Mouse (Mus musculus): ENCODE results near the gene Eif4g1.

The Eif4g1 gene

GRCm38 (mm10) chr16:20672965-20673705 lies 5.0 kb downstream of the Eif4g1 start:
- DNase-seq = peak; percentile 36 to 38

DNA sequence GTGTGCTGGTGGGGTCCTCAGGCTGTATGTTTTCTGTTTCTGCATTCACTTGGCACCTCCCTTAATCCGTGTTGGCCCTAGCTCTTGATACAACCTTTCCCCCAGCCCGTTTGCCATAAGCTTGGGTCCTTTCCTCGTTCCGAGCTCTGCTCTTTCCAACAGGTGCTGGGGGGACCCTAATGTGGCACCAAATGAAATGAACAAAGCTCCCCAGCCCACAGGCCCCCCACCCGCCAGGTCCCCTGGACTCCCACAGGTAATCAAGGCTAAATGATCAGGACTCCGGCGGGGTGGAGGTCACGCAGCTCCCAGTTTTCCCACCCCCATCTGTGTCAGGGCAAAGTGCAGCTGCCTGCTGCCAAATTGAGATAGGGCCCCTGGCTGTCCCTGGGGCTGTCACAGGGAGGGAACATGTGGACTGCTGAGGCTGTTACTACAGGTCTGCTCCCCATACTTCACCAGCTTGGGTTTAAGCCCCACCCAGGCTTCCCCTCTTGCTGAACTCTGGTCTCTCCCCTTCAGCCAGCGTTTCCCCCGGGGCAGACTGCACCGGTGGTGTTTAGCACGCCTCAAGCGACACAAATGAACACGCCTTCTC lies 5.7 kb downstream of the Eif4g1 start:
- peak in 1 of 2 experiments; percentile 23 for DNase-seq

GRCm38 (mm10) chr16:20675213-20675612 lies 7.1 kb downstream of the Eif4g1 start:
- DNase-seq = no peak

DNA sequence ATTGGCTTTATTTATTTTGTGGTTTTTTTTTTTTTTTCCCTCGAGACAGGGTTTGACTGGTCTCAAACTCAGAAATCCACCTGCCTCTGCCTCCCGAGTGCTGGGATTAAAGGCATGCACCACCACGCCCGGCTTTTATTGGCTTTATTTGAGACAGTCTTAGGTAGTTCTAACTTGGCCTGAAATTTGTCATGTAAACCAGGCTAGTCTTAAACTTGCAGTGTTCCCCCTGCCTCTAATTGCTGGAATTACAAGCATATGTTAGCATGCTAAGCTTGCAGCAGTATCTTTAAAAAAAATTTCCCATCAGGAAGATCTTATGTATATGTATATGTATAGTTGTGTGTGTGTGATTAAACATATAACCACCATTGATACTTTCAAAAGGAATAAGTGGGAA lies 8.6 kb downstream of the Eif4g1 start:
- DNase-seq = no peak

DNA sequence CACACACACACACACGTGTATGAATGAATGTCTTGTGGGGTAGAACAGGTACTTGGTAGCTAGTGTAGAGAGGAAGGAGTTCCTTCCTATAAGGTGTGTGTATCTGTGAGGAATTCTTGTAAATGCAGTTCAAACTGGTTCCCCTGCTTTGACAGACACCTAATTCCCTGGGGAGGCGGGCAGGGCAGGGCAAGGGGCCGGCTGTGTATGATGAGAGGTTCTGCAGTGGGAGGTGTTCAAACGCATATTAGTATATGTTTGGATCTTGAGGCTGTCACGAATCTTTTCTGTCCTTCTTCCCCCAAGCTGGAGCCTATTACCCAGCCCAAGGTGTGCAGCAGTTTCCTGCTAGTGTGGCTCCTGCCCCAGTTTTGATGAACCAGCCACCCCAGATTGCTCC lies 9.3 kb downstream of the Eif4g1 start:
- DNase-seq = no peak

GRCm38 (mm10) chr16:20677974-20678675 lies 10.0 kb downstream of the Eif4g1 start:
- DNase-seq = no peak

- DNase-seq = no peak
Measured at GRCm38 (mm10) chr16:20690774-20691173, 22.7 kb downstream of the Eif4g1 start.

- DNase-seq = no peak
Measured at GRCm38 (mm10) chr16:20691617-20692016, 23.5 kb downstream of the Eif4g1 start.

DNA sequence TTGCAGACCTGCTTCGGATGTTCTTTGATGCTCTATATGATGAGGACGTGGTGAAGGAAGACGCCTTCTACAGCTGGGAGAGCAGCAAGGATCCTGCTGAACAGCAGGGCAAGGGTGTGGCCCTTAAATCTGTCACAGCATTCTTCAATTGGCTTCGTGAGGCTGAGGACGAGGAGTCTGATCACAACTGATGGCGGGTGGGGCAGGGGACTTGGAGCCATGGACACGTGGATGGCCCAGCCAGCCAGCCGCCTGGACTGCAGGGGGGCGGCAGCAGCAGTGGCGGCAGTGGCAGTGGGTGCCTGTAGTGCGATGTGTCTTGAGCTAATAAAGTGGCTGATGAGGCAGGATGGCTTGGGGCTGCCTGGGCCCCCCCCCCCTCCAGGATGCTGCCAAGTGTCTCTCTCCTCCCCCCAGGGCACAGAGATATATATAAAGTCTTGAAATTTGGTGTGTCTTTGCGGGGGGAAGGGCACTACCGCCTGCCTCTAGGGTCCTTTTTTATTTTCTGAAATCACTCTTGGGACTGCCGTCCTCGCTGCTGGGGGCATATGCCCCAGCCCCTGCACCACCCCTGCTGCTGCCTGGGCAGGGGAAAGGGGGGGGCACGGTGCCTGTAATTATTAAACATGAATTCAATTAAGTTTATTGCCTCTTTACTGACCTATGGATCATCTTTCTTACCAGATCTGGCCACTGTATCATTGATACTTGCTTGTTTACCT lies 24.3 kb downstream of the Eif4g1 start:
- DNase-seq = no peak

- peak; percentile 72 to 74 for DNase-seq
Measured at GRCm38 (mm10) chr16:20693111-20693701, 25.1 kb downstream of the Eif4g1 start, which contains the start of gene Fam131a. Fam131a (plus strand) TSS chr16:20693241.

DNA sequence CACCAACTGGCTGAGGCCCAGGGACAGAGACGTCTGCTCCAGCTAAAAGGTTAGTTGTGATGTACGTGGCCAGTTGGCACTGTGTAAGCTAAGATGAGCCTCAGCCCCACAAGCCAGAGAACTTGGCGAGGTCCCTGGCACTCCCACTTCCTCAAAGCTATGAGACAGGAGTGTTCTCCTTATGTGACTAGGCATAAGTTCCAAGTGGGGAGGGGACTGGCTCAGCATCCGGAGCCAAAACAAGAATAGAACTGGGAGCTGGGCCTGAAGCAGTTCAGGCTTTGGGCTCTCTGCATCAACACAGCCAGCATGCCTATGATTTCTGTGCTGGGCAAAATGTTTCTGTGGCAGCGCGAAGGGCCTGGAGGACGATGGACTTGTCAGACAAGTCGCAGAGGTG lies 26.7 kb downstream of the Eif4g1 start:
- no peak for DNase-seq

GRCm38 (mm10) chr16:20695622-20696323 lies 27.7 kb downstream of the Eif4g1 start:
- no peak for DNase-seq

DNA sequence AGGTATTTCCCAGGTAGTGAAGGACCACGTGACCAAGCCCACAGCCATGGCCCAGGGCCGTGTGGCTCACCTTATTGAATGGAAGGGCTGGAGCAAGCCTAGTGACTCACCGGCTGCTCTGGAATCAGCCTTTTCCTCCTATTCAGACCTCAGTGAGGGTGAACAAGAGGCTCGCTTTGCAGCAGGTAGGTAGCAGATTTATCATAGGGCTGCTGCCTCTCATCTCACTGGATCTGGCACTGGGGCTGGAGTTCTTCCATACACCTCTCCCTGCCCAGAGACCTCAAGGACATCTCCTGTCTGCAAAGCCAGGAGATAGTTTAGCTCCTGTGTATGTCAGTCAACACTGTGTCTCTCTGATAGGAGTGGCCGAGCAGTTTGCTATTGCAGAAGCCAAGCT lies 31.2 kb downstream of the Eif4g1 start:
- DNase-seq = no peak

- no peak for DNase-seq
Measured at GRCm38 (mm10) chr16:20700036-20700435, 31.9 kb downstream of the Eif4g1 start.

GRCm38 (mm10) chr16:20701316-20701715 lies 33.2 kb downstream of the Eif4g1 start:
- no peak for DNase-seq

DNA sequence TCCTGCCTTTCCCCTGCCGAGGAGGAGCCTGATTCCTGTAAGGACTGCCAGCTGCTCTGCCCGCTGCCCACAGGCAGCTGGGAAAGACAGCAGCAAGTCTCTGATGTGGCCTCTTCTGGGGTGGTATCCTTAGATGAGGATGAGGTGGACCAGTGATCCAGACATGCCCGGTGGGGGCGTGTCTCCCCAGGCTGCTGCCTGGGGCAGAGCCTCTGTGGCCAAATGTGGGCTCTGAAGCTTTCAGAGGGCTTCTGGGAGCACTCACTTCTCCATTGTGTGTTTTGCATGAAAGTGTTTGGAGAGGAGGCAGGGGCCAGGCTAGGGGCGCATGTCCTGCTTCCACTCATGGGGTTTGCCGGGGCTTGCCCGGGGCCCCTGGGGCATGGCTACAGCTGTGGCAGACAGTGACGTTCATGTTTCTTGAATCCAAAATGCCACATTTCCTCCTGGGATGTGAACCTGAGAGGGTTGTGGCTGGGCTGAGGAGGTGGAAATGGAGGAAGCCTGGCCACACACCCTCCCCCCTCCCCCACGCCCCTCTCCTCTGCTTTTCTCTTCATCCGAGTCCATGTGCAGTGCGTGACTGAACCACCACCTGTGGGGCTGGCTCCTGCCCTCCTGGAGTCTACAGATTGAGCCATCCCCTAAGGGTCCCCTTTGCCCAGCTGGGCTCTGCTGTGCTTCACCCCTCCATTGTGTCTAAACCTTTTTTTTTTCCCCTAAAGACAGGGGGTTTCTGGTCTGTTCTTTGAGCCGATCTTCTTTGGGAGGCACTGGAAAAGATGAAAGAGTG lies 33.8 kb downstream of the Eif4g1 start:
- DNase-seq = no peak

DNA sequence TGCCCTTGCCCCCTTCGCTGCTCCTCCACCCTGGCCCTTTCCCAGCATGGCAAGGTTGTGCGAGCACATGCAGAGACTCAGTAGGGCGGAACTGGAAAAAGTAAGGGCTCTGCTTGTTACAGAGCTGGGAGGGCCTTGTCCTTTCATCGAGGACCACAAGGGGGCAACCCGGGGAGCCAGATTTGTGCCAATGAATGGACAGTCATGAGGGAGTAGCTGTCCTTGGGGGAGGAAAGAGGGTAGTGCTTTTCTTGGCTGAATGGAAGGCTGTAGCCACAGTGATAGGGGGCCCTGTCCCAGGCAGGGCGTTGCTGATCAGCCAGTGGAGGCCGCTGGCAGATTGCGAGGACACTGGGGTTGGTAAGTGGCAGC lies 34.4 kb downstream of the Eif4g1 start:
- no peak for DNase-seq

DNA sequence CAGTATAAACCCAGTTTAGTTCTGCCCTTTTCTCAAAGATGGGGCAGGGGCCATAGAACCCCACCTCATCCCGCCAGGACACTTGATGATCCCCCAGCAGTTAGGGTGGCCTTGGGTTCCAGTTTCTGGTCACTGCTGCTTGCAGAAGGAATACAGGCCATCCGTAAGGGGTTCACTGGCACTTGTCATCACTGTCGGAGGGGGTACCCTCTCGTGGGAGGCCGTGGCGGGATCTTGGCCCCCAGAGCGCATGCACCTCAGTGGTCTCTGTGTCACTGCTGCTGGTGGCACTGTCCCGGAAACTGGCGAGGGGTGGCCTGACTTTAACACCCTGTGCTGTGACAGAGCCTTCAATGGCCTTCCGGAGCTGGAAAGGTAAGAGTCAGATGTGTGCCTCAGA lies 35.0 kb downstream of the Eif4g1 start:
- no peak for DNase-seq

DNA sequence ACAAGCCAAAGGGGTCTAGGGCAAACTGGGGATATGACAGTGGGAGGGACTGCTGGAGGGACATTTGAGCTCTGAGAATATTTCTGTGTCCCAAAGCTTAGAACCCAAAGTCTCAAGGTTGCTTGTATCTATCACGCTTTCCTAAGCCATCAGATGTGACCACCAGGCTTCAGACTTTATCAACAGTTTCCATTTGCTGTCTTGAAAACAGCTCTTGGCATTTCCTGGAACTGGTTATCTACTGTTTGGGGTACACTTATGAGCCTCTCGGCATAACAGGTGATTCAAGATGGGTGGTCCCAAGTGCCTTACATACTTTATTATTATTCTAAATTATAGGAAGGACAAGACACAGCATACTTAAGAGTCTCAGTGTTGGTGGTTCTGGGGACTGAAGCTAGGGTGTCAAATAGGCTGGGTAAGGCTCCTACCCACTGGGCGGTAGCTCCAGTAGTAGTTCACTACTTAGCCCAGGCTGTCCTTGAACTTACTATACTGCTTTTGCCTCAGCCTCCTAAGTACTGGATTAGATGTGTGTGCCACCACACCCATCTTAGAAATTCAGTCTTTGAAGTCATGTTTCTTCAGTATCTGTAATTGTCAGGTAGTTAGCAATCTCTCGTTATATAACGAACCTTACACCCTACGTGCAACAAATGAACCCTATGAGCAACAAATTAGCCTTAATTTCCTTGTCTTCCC lies 35.7 kb downstream of the Eif4g1 start:
- no peak for DNase-seq

DNA sequence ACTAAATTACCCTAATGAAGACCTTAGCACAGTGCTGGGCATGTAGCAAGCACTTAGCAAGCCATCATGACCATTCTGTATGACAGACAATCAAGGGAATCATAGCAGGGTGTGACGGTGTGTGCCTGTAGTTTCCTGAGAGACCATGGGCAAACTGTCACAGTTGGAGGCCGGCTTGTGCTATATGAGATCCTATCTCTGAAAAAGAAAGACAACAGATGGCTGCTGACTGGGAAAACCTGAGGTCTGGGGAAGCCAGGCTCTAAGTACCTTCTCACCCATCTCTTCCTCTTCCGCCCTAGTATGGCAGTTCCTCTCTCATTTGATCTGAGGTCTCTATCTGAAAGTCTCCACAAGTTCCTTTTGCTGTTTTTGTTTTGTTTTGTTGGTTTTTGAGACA lies 37.7 kb downstream of the Eif4g1 start:
- no peak for DNase-seq
